Mouse (Mus musculus): ENCODE results near the gene Zfp791.
"Not testable (repeated sequence)": the region's sequence is repeated elsewhere in the genome, so short reads cannot be mapped to it uniquely, and the experiment has no call there.

The Zfp791 gene

DNA sequence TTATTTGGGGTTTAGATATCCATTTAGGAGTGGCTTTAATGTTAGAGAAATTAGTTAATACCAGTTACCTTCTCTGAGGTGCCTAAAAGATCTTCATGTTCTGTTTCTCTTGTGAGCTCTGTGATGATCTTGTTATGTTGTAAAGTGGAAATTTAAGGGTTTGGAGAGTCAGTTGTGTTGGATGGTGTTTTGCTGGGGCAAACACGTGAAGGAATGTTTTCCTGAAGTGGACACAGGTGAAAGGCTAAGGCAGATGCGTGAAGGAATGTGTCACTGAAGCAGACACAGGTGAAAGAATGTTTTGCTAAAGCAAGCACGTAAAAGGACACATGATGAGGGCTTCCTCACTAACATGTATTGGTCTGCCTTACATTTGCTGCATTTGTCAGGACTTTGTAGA lies at the start of gene Zfp791:
Gene Zfp791, minus strand, starts transcription at position 101 of the 400 bp plus-strand sequence.
- no peak for DNase-seq (ENCODE audit: low spot score)

DNA sequence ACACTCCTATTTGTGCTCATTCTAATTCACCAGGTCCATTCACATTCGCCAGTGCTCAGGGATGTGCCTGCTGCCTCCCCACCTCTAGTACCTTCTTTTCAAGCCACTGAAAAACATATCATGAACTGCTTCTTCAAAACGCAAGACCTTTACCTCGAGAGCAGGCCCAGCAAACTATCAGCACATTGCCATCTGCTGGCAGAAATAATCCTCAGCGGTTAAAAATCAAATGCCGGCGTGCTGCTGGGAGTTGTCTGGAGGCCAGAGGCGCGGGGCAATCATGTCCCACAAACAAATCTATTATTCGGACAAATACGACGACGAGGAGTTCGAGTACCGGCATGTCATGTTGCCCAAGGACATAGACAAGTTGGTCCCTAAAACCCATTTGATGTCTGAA lies 48.4 kb upstream of the Zfp791 start:
- DNase-seq (ENCODE audit: low spot score) = peak; percentile 12

GRCm38 (mm10) chr8:85151624-85152023 lies 28.7 kb upstream of the Zfp791 start, which contains the start of gene Cks1brt:
Gene Cks1brt (plus strand): TSS chr8:85151924.
- no peak for DNase-seq (ENCODE audit: low spot score)

DNA sequence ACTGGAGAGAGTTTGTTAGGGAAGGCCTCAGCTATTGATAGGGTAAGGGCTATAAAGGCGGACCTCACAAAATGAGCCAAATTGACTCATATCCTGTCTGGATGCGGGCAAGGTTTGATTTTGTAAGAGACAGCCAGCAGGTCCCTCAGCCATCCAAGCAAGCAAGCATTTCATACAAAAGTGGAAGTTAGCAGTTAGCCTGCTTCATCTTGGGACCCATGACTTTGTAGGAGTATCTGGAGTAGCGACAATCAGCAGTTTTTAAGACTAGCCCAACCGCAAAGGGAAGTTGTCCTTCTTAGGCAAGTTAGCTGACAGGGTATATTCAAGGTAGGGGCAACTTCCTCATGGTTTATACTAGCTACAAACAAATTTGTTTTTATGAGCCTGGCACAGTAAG lies 19.6 kb upstream of the Zfp791 start:
- no peak for DNase-seq (ENCODE audit: low spot score)

- not testable (repeated sequence) for DNase-seq (ENCODE audit: low spot score)
Measured at GRCm38 (mm10) chr8:85135690-85136089, 12.8 kb upstream of the Zfp791 start.

DNA sequence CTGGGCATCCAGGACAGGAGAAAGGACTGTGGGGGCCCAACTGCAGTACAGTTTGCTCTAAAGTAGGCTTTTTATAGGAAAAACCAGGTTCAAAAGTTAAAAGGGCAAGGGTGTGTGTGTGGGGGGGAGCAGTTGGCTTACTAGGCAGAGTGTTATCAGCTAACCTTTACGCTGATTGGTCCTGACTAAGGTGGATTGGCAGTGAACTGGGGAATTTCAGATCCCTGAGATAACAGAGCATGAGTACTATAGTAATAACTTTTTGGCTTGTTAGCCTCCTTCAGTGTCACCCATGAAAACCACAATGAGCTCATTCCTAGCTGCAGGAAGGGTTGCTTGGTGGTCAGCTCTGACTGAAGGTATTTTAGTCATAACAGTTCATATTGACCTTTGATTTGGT lies 9.4 kb upstream of the Zfp791 start:
- DNase-seq (ENCODE audit: low spot score) = no peak

- no peak for DNase-seq (ENCODE audit: low spot score)
Measured at GRCm38 (mm10) chr8:85123691-85124090, 796 bp upstream of the Zfp791 start.

- not testable (repeated sequence) for DNase-seq (ENCODE audit: low spot score)
Measured at GRCm38 (mm10) chr8:85120251-85120650, 2.6 kb downstream of the Zfp791 start.

DNA sequence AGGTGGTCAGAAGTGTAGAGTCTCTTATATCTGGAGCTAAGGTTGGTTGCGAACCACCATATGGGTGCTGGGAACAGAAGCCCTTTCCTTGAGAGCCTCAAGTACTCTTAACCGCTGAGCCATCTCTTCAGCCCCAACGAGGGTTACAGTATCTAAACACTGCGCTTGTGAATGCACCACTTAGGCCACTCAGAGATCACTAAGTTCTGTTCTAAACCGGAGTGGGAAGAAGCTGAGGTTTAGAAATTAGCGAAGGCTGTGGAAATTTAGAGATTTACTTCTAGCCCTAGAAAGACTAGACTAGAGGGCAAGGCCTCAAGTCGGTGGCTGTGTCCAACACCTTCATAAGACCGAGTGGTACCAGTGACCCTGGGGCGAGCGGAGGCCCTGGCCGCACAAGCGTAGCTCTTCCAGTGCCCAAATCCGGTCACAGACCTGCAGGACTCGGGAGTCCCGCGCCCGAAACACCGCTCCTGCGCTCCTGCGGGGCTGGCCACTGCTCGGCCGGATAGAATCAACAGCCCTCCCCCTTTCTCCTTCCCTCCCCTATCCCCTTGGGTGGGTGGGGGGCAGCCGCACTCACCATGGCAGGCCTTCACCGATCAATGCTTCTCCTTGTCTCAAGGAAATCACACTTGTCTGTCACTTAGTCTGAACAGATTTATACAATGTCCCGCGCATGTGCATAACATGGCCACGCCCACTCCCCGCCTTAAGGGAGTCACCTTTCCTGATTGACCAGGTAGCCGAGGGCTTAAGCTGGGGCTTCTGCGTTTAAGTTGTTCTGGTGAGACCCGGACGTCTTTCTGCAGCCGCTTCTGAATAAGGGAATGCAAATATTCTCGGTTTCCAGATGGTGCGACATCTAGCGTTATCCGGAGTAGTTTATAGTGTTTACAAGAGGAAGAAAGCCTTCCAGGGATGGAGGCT lies 3.6 kb downstream of the Zfp791 start:
- peak; percentile 36 for DNase-seq (ENCODE audit: low spot score)

DNA sequence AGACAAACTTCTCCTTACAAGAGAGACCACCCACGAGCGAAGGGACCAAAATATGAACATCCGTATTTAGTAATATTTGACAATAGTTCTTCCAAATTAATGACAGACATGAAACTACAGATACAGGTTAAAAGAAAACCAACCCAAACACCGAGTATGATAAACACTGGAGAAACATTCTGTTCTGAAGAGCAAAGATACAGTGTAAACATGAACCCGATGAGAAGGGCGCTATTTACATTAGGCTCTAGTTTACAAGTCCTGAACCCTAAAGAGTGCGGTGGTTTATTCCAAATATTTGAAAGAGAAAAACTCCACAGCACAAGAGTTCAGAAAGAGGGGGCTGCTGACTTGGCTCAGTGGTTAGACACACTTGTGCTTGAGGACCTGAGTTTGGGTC lies 5.9 kb downstream of the Zfp791 start:
- DNase-seq (ENCODE audit: low spot score) = no peak

DNA sequence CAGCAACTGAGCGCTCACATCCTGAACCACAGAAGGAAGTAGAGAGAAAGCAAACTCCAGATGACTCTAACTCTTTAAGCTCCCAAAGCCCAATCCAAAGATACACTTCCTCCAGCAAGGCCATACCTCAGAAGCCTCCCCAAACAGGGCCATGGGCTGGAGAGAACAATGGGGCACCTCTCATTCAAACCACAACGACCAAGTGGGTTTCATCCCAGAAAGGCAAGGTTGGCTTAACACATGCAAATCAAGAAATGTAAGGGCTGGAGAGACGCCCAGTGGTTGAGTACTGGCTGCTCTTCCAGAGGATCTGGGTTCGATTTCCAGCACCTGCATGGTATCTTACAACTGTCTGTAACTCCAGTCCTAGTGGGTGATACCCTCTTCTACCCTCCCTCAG lies 7.4 kb downstream of the Zfp791 start:
- DNase-seq (ENCODE audit: low spot score) = no peak

- no peak for DNase-seq (ENCODE audit: low spot score)
Measured at GRCm38 (mm10) chr8:85113241-85113640, 9.7 kb downstream of the Zfp791 start.

DNA sequence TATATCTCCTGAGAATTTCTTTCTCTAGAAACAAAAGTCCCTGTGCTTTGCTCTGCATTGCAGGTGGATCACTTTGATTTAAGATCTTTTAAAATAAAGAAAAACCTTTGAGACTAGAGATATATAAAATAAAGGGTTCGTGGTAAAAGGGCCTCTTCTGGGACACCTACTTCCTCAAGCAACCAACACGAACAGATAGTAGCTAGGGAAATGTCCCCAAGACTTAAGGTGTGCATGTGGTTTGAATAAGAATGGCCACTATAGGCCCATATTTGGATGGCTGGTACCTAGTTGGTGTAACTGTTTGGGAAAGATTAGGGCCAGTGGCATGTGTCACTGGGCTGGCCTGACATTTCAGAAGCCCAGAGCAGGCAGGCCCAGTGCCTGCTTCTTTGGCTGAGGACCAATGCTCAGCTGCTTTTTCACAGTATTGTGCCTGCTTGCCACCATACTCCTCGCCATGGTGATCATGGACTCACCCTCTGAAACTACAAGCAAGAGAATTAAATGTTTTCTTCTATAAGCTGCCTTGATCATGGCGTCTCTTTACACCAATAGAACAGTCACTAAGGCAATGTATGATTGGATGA lies 22.7 kb downstream of the Zfp791 start:
- DNase-seq (ENCODE audit: low spot score) = no peak

- DNase-seq (ENCODE audit: low spot score) = no peak
Measured at GRCm38 (mm10) chr8:85096850-85097249, 26.0 kb downstream of the Zfp791 start.

GRCm38 (mm10) chr8:85096196-85096595 lies 26.7 kb downstream of the Zfp791 start:
- DNase-seq (ENCODE audit: low spot score) = no peak

DNA sequence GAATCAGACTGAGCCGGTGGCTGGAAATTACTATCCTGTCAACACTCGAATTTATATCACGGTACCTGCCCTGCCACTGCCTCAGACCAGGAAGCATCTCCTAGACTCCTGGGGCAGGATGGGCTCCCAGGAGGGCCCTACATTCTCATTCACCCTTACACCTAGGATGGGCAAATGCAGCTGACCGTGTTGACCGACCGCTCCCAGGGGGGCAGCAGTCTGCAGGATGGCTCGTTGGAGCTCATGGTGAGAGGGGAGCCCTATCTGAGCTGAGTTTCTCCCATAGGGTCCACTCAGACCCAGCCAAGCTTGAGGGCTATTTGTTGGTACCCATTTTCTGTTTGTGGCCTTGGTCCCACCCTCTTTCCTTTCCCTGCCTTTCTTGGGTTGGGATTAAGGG lies 27.3 kb downstream of the Zfp791 start:
- no peak for DNase-seq (ENCODE audit: low spot score)

GRCm38 (mm10) chr8:85095051-85095450 lies 27.8 kb downstream of the Zfp791 start:
- no peak for DNase-seq (ENCODE audit: low spot score)

- no peak for DNase-seq (ENCODE audit: low spot score)
Measured at GRCm38 (mm10) chr8:85091526-85092090, 31.3 kb downstream of the Zfp791 start.

- DNase-seq (ENCODE audit: low spot score) = no peak
Measured at GRCm38 (mm10) chr8:85090856-85091255, 32.0 kb downstream of the Zfp791 start.

GRCm38 (mm10) chr8:85088771-85089170 lies 34.1 kb downstream of the Zfp791 start:
- DNase-seq (ENCODE audit: low spot score) = no peak

DNA sequence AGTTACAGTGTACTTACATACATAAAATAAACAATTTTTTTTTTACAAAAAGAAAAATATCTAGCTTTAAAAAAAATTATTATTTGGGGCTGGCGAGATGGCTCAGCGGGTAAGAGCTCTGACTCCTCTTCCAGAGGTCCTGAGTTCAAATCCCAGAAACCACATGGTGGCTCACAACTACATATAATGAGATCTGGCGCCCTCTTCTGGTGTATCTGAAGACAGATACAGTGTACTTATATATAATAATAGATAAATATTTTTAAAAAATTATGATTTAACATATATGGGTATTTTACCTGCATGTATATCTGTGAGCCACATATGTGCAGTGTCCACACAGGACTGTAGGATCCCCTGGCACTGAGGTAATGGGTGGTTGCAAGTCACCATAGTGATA lies 36.7 kb downstream of the Zfp791 start:
- DNase-seq (ENCODE audit: low spot score) = no peak

- DNase-seq (ENCODE audit: low spot score) = no peak
Measured at GRCm38 (mm10) chr8:85084633-85085032, 38.3 kb downstream of the Zfp791 start.
